Mouse (Mus musculus): ENCODE measurements around the gene Ddit4. TPM values are rescaled to one million over a fixed set of nuclear protein-coding genes. Genes with fewer than 3 reads are reported as not detected.

Ddit4 gene
- polyA plus RNA-seq, 1 experiment from 2014 or later: 61.6 TPM

DNA sequence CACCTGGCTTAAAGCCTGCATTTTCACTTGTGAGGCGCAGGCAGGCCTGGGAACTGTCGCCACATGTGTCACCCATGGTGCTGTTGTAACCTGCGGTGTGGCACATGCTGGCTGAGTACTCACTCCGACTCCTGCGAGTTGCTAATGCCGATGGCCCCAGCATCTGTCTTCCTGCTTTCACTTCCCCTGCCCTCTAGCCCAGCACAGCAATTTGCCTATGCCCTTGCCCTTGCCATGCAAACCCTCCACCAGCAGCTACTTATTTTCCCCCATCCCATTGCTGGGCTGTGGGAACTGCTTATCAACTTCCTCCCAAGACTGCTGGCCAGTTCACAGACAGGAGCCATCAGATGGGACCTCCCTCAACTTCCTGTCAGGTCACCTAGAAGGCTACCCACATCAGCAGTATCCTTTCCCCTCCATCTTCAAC, 29.2 kb upstream of the Ddit4 start:
- H3K27ac ChIP-seq: no peak overlapping the region
- no peaks in the 10 kb centered on the region for H3K27me3 ChIP-seq
- no peak overlapping the region for H3K4me2 ChIP-seq
- peaks cover 19% of the 10 kb centered on the region for H3K4me1 ChIP-seq
- no peak overlapping the region for H3K4me3 ChIP-seq (replicated peaks)
- no peak overlapping the region for H3K9ac ChIP-seq
- no peak for ATAC-seq (ENCODE audit: low FRiP score)
- no peaks in the 10 kb centered on the region for H3K9me3 ChIP-seq
- WGBS: 91% methylated on average over 6 of the region's 6 CpGs
- peaks cover 17% of the 10 kb centered on the region for H3K36me3 ChIP-seq (replicated peaks)

DNA sequence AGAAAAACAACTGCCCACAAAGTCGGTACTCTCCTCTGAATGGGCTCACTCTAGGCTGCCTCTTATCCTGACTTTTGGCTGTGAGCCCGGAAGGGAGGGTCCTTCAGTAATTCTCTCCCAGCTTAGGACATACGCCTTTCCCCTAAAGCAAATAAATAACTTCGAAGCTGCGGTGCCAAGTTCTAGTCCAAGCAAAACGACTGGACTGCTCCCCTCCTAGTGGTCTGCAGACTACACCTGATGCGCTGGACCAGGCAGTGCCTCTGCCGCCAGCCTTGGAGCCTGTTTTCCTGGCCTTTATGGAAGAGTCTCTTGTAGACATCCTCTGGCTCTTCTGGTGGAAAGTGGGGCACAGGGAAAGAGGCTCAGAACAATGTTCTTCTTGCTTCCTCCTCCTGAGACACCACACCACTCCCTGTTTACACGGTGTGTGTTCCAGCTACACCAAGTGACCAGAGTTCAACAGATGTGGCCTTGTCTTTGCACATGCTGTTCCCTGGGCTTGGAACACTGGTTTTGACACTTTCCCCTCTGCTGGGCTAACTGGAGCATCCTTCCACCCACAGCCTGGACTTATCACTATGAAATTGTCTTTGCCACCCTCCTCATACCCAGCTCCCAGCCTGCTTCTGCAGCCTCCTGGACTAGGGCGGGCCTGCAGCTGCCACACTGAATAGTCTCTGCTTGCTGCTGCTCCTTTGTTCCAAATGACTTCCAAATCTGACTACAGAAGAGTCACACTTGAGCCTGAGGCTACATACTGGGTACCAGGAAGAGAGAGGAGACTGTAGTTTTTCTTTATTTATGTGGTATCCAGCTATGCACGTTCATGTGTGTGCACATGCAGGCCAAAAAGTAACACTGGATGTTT, 27.5 kb upstream of the Ddit4 start:
- Histone ChIP-seq H3K4me1 (peaks cover 30% of the 10 kb centered on the region), H3K36me3 (replicated peaks) (0 out of 2 replicates have a peak, but pooled peaks cover under 1% of the 10 kb centered on the region), H3K9ac (no peak overlapping the region), H3K4me3 (replicated peaks) (no peak overlapping the region), H3K27me3 (no peaks in the 10 kb centered on the region), H3K4me2 (no peak overlapping the region), H3K27ac (peak overlapping the region; percentile 80), H3K9me3 (no peaks in the 10 kb centered on the region)
- 52% methylated on average over 11 of the region's 11 CpGs for WGBS
- 0 out of 2 replicates have a peak, but pooled peaks have one; percentile 10 for ATAC-seq (ENCODE audit: low FRiP score)

DNA sequence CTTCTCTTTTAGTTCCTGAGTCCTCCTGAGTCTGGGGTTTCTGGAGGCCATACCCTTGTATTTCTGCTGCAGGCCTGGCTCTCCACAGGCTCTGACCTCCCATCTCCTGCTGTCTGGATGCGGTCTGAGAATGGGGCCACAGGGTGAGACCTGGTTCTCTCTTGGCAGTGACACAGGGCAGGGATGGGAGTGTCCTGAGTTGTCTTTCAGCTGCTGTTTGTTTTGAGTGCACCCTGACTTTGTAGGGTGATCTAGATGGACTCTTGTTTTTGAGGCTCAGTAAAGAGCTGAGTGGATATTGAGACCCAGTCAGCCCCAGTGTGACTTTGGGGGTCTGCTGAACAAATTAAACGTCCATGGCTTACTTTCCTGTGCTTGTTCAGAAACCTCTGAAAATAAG, 26.8 kb upstream of the Ddit4 start:
- no peak overlapping the region for H3K4me3 ChIP-seq (replicated peaks)
- H3K27me3 ChIP-seq: no peaks in the 10 kb centered on the region
- H3K36me3 ChIP-seq (replicated peaks): no peaks in the 10 kb centered on the region
- H3K4me1 ChIP-seq: peaks cover 33% of the 10 kb centered on the region
- no peak for ATAC-seq (ENCODE audit: low FRiP score)
- H3K4me2 ChIP-seq: no peak overlapping the region
- no peaks in the 10 kb centered on the region for H3K9me3 ChIP-seq
- 69% methylated on average over 2 of the region's 2 CpGs for WGBS
- peak overlapping the region; percentile 42; the same call in 1 of the 2 replicates for H3K27ac ChIP-seq
- H3K9ac ChIP-seq: no peak overlapping the region

DNA sequence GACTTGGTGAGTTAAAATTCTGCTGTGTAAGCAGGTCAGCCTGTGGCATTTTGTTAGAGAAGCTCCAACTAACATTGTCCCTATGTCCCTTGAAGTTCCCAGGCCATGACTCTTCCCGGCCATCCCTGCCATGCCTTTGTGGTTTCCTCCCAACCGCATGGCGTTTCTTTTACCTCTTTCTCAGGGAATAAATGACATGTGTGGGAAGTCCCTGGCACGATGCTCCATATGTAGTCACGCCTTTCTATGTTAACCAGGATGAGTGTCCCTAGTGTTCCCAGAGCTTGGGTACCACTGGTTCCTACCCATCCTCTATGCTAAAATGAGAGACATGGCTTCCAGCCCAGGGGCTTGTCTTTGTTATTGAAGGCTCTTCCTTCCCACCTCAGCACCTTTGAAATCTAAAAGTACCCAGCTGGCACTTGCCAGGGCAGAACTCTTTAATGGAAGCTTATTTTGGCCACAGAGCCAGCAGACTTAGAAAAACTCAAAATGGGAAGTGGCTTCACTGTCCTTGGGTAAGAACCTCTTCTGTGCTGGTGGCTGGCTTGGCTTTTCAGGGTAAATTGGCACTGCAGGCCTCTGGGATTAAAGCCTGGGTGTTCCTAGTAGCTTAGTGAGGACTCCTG, 26.2 kb upstream of the Ddit4 start:
- Histone ChIP-seq H3K27me3 (no peaks in the 10 kb centered on the region), H3K27ac (peak overlapping the region; percentile 42; the same call in 1 of the 2 replicates), H3K36me3 (replicated peaks) (no peaks in the 10 kb centered on the region), H3K4me2 (no peak overlapping the region), H3K4me1 (peaks cover 33% of the 10 kb centered on the region), H3K4me3 (replicated peaks) (no peak overlapping the region), H3K9me3 (no peaks in the 10 kb centered on the region), H3K9ac (no peak overlapping the region)
- no peak for ATAC-seq (ENCODE audit: low FRiP score)
- 90% methylated on average over 5 of the region's 5 CpGs for WGBS

DNA sequence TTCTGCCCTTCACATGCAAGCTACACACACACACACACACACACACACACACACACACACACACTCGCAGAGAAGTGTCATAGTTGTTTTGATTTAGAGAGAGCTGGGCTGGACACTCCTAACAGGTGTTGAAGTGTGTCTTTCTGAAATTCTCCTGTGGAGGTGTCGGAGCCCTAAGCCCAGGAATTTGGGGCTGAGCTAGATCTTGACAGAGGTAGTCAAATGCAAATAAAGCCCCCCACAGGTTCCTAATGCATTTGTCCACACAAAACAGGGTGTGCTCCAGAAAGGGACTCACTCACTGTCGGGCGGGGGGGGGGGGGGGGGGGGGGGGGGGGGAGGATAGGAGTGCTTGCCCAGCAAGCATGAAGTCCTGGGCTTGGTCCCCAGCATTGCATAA, 25.5 kb upstream of the Ddit4 start:
- no peak for ATAC-seq (ENCODE audit: low FRiP score)
- peaks cover 36% of the 10 kb centered on the region for H3K4me1 ChIP-seq
- no peaks in the 10 kb centered on the region for H3K27me3 ChIP-seq
- H3K4me3 ChIP-seq (replicated peaks): no peak overlapping the region
- no peak overlapping the region for H3K27ac ChIP-seq
- no peak overlapping the region for H3K4me2 ChIP-seq
- H3K36me3 ChIP-seq (replicated peaks): no peaks in the 10 kb centered on the region
- WGBS: 49% methylated on average over 2 of the region's 4 CpGs
- no peak overlapping the region for H3K9ac ChIP-seq
- no peaks in the 10 kb centered on the region for H3K9me3 ChIP-seq

DNA sequence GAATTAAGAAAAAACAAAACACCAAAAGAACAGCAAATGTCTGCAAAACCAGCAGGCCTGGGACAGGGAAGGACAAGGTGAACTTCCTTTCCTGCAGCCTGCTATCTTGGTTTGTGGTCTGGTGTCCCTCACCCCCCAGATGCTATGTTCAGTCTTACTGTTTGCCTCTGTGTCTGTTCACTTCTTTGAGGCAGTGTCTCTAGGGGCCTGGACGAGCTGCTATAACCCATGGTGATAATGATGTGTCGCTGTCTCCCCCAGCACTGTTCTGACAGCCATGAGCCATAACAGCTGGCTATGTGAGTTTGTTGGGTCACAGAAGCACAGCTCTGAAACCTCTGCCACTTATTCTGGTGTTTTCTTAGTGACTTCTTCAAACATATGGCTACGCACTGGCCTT, 23.2 kb upstream of the Ddit4 start:
- Histone ChIP-seq H3K9ac (peak overlapping the region; percentile 14; the same call in 1 of the 2 replicates), H3K27me3 (0 out of 2 replicates have a peak, but pooled peaks cover 2% of the 10 kb centered on the region), H3K27ac (peak overlapping the region; percentile 71), H3K36me3 (replicated peaks) (no peaks in the 10 kb centered on the region), H3K9me3 (no peaks in the 10 kb centered on the region), H3K4me3 (replicated peaks) (no peak overlapping the region), H3K4me1 (peaks cover 48% of the 10 kb centered on the region), H3K4me2 (no peak overlapping the region)
- 70% methylated on average over 3 of the region's 3 CpGs for WGBS
- ATAC-seq (ENCODE audit: low FRiP score): no peak

DNA sequence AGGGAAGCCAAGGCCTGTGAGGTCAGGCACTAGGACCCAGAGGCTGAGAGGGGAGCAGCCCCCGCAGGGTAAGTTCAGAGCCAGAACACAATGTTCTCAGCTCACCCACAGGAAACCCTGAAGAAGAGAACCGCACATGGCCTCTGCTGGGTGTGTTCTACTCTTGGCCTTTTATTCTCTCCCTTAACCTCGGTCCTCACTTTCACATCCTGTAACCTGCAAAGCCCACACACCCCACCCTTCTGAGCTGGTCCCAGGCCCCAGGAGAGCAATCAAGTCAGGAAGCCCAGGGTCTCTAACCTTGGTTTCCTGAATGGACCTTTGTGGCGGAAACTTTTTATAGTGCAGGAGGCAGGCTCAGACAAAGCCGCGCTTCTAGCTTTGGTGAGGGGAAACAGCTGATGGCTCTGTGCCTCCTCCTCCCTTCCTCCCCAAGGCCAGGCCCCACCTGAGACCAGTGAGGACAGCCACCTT, 22.6 kb upstream of the Ddit4 start:
- 8% methylated on average over 6 of the region's 6 CpGs for WGBS
- no peak for ATAC-seq (ENCODE audit: low FRiP score)
- H3K27me3 ChIP-seq: 0 out of 2 replicates have a peak, but pooled peaks cover 2% of the 10 kb centered on the region
- H3K4me2 ChIP-seq: no peak overlapping the region
- H3K36me3 ChIP-seq (replicated peaks): no peaks in the 10 kb centered on the region
- peak overlapping the region; percentile 71 for H3K27ac ChIP-seq
- peaks cover 47% of the 10 kb centered on the region for H3K4me1 ChIP-seq
- H3K9ac ChIP-seq: no peak overlapping the region
- H3K4me3 ChIP-seq (replicated peaks): no peak overlapping the region
- H3K9me3 ChIP-seq: no peaks in the 10 kb centered on the region

DNA sequence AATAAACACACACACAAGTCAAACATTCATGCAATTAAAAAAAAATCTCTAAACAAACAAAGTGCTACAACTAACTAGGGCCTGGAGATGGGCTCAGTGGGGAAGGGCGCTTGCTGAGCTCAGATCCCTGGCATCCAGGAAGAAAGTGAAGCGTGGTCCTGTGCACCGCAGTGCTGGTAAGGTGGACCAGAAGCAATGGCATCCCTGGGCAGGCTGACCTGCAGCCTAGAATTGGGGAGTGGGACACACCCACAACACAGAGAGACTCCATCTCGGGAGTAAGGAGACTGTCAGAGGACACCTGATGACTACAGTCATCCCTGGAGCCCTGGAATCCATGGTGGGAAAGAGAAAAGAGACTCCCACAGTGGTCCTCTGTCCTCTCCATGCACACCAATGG, 21.8 kb upstream of the Ddit4 start:
- Histone ChIP-seq H3K9ac (no peak overlapping the region), H3K4me1 (peaks cover 38% of the 10 kb centered on the region), H3K27me3 (0 out of 2 replicates have a peak, but pooled peaks cover 2% of the 10 kb centered on the region), H3K9me3 (no peaks in the 10 kb centered on the region), H3K27ac (0 out of 2 replicates have a peak overlapping the region, but pooled peaks have one; percentile 71), H3K36me3 (replicated peaks) (no peaks in the 10 kb centered on the region), H3K4me3 (replicated peaks) (no peak overlapping the region), H3K4me2 (no peak overlapping the region)
- 85% methylated on average over 4 of the region's 4 CpGs for WGBS
- no peak for ATAC-seq (ENCODE audit: low FRiP score)

DNA sequence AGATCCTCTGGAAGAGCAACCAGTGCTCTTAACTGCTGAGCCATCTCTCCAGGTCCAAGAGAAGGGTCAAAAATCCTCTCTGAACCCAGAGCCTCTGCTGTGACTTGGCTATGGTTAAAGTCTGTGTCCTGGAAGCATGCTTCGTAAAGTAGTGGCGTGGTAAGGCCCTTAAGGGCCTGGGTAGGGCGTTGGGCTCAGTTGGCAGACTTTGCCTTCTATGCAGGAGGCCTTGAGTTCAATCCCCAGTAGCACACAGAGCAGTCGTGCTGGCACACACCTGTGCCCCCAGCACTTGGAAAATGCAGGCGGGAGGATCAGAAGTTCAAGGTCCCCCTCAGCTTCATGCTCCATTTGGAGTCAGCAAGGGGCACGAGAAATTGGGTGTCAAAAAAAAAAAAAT, 21.4 kb upstream of the Ddit4 start:
- ATAC-seq (ENCODE audit: low FRiP score): no peak
- Histone ChIP-seq H3K4me3 (replicated peaks) (no peak overlapping the region), H3K4me1 (peaks cover 34% of the 10 kb centered on the region), H3K36me3 (replicated peaks) (no peaks in the 10 kb centered on the region), H3K27ac (no peak overlapping the region), H3K9me3 (no peaks in the 10 kb centered on the region), H3K27me3 (0 out of 2 replicates have a peak, but pooled peaks cover 2% of the 10 kb centered on the region), H3K9ac (no peak overlapping the region), H3K4me2 (no peak overlapping the region)
- 87% methylated on average over 6 of the region's 6 CpGs for WGBS

DNA sequence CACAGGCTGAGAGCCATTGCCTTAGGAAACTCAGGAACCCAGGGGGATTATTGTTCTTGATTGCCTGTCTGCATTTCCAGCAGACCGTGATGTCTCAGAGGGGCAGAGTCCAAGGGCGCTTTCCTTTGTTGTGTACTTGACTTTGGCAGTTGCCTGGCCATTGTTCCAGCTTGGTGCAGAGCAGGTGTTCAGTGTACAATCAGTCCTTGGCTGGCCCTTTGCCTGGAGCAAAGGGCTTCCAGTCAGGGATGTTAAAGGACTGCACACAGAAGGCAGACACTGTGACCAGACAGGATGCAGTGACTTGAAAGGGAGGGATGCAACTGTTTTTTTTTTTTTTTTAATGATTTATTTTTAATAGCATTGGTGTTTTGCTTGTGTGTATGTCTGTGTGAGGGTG, 20.9 kb upstream of the Ddit4 start:
- Histone ChIP-seq H3K4me2 (no peak overlapping the region), H3K27ac (no peak overlapping the region), H3K4me1 (peaks cover 32% of the 10 kb centered on the region), H3K9ac (no peak overlapping the region), H3K9me3 (no peaks in the 10 kb centered on the region), H3K36me3 (replicated peaks) (no peaks in the 10 kb centered on the region), H3K27me3 (0 out of 2 replicates have a peak, but pooled peaks cover 2% of the 10 kb centered on the region), H3K4me3 (replicated peaks) (no peak overlapping the region)
- ATAC-seq (ENCODE audit: low FRiP score): no peak
- 60% methylated on average over 2 of the region's 2 CpGs for WGBS

DNA sequence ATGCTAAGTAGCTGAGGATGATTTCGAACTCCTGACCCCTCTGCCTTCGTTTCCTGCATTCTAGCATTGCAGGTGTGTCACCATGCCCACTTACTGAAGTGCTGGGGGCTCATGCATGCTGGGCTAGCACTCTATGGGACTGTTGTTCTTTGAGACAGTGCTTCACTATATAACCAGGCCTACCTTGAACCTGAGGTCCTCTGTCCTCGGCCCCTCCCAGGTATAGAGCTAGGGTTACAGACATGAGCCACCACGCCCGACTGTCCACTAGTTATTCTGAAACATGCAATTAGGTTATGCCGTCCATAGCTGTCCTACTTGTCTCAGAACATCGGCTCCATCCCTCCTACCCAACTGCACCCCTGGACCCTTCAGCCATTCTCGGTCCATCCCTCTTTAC, 20.2 kb upstream of the Ddit4 start:
- 0 out of 2 replicates have a peak, but pooled peaks cover 2% of the 10 kb centered on the region for H3K27me3 ChIP-seq
- 93% methylated on average over 8 of the region's 8 CpGs for WGBS
- ATAC-seq (ENCODE audit: low FRiP score): no peak
- peaks cover 32% of the 10 kb centered on the region for H3K4me1 ChIP-seq
- no peak overlapping the region for H3K27ac ChIP-seq
- no peaks in the 10 kb centered on the region for H3K9me3 ChIP-seq
- H3K4me3 ChIP-seq (replicated peaks): no peak overlapping the region
- H3K9ac ChIP-seq: no peak overlapping the region
- no peak overlapping the region for H3K4me2 ChIP-seq
- H3K36me3 ChIP-seq (replicated peaks): no peaks in the 10 kb centered on the region

DNA sequence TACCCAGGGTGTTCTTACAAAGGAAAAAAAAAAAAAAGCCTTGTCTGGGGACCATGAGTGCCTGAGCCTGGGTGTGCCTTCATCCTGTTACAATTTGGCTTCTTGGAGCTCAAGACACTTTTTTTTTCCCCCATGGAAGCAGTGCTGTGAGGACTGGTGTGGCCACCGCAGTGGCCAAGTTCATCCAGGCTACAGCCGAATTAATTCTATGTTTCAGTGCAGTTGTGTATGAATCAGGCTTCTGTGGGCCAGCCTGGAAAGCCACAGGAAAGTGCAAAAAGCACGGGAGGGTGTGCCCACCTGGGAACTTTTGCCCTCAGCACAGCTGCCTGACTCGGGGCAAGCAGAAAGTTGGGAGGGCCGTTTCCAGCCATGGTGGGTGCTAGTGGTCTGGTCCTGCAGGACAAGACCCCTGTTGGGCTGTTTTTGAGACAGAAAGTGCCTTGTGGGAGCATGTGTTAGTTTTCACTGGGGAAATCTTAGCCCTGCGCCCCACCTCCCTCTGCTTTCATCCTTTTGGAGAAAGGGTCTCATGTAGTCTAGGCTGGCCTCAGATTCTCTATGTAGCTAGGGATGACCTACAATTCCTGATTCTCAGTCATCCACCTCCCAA, 18.9 kb upstream of the Ddit4 start:
- peak overlapping the region; percentile 63 for H3K9ac ChIP-seq
- H3K4me3 ChIP-seq (replicated peaks): peak overlapping the region; percentile 47
- H3K4me1 ChIP-seq: peaks cover 39% of the 10 kb centered on the region
- peak overlapping the region; percentile 87; the same call in 1 of the 2 replicates for H3K27ac ChIP-seq
- H3K4me2 ChIP-seq: peak overlapping the region; percentile 69
- ATAC-seq (ENCODE audit: low FRiP score): no peak
- H3K9me3 ChIP-seq: no peaks in the 10 kb centered on the region
- no peaks in the 10 kb centered on the region for H3K36me3 ChIP-seq (replicated peaks)
- WGBS: 31% methylated on average over 6 of the region's 6 CpGs
- H3K27me3 ChIP-seq: 0 out of 2 replicates have a peak, but pooled peaks cover 2% of the 10 kb centered on the region
